17 mouse cellular contexts compared by ENCODE assay signal in genomic region chr10:87652139-87652740, GRCm38 (mm10).
A peak's percentile ranks its signal among the peaks of the same experiment; 100 is the strongest.
DNase-seq lines count a peak whose midpoint lies in the region; ATAC-seq lines count a peak whose summit lies in the region.
"Had no signal": no experiment of that assay in that cellular context is flagged by ENCODE, and none has a peak within 500 bp of the region (broad histone marks: within the 10 kb centered on the region; RNA-seq: fewer than 3 reads in every experiment).

No protein-coding gene starts in this region.

- no peak overlapping the region for H3K4me2 ChIP-seq in hindbrain, embryonic 16.5 days (ENCODE audit: low read length)
- H3K4me2 ChIP-seq in neural tube, embryonic 14.5 days (ENCODE audit: low read depth, low read length) = no peak overlapping the region
- H3K4me2 ChIP-seq: heart, embryonic 12.5 days; intestine, embryonic 15.5 days; kidney, embryonic 15.5 days; liver, embryonic 15.5 days had no signal

- peak; percentile 87 for ATAC-seq in hindbrain, embryonic 16.5 days
- peak; percentile 51; the same call in 1 of the 2 replicates for ATAC-seq in neural tube, embryonic 14.5 days (ENCODE audit: low read depth)
- ATAC-seq: intestine, embryonic 15.5 days had no signal

- H3K36me3 ChIP-seq in hindbrain, embryonic 16.5 days (ENCODE audit: control insufficient read depth, insufficient read depth, low read length) = no peaks in the 10 kb centered on the region
- H3K36me3 ChIP-seq in hindbrain, embryonic 10.5 days = no peaks in the 10 kb centered on the region
- H3K36me3 ChIP-seq in neural tube, embryonic 14.5 days (ENCODE audit: control insufficient read depth, insufficient read depth, low read length) = no peaks in the 10 kb centered on the region
- H3K36me3 ChIP-seq: heart, embryonic 12.5 days; intestine, embryonic 15.5 days; kidney, embryonic 15.5 days; liver, embryonic 15.5 days had no signal

- H3K4me1 ChIP-seq in hindbrain, embryonic 16.5 days (ENCODE audit: control insufficient read depth, insufficient read depth, low read depth, low read length) = no peaks in the 10 kb centered on the region
- no peaks in the 10 kb centered on the region for H3K4me1 ChIP-seq in hindbrain, embryonic 10.5 days (replicated peaks)
- no peaks in the 10 kb centered on the region for H3K4me1 ChIP-seq in neural tube, embryonic 14.5 days (ENCODE audit: control insufficient read depth, insufficient read depth, low read length)
- H3K4me1 ChIP-seq: heart, embryonic 12.5 days; intestine, embryonic 15.5 days; kidney, embryonic 15.5 days; liver, embryonic 15.5 days had no signal

- peak; percentile 10 to 37 for DNase-seq in cerebellum, postnatal 14 days
- DNase-seq in cerebellum, adult 18-20 months = no peak
- DNase-seq in hindbrain, embryonic 10.5 days (ENCODE audit: low spot score) = no peak
- no peak for DNase-seq in neural tube, embryonic 10.5 days (ENCODE audit: extremely low spot score, low spot score)
- DNase-seq in right cerebral cortex, postnatal 10 days (ENCODE audit: low spot score in 2 of 2) = no peak
- DNase-seq in left cerebral cortex, adult 8-10 months (ENCODE audit: low spot score in 2 of 2) = no peak
- DNase-seq: adrenal gland, adult 2 months; cerebellum, adult 11 months; gastrocnemius, adult 2 months; right cerebral cortex, postnatal 25 days; thymus, postnatal 25 days had no signal

- WGBS in hindbrain, embryonic 16.5 days = 55% methylated on average over 8 of the region's 8 CpGs
- WGBS in hindbrain, embryonic 10.5 days = 86% methylated on average over 8 of the region's 8 CpGs
- 66% methylated on average over 8 of the region's 8 CpGs for WGBS in neural tube, embryonic 14.5 days

- no peaks in the 10 kb centered on the region for H3K9me3 ChIP-seq in hindbrain, embryonic 16.5 days (ENCODE audit: control insufficient read depth, low read length)
- H3K9me3 ChIP-seq in hindbrain, embryonic 10.5 days = no peaks in the 10 kb centered on the region
- no peaks in the 10 kb centered on the region for H3K9me3 ChIP-seq in neural tube, embryonic 14.5 days (ENCODE audit: control insufficient read depth, low read length)
- H3K9me3 ChIP-seq: heart, embryonic 12.5 days; intestine, embryonic 15.5 days; kidney, embryonic 15.5 days; liver, embryonic 15.5 days had no signal

- H3K27ac ChIP-seq in hindbrain, embryonic 16.5 days (ENCODE audit: low read depth, low read length) = no peak overlapping the region
- H3K27ac ChIP-seq in hindbrain, embryonic 10.5 days = no peak overlapping the region
- no peak overlapping the region for H3K27ac ChIP-seq in neural tube, embryonic 14.5 days (ENCODE audit: low read depth, low read length)
- H3K27ac ChIP-seq: gastrocnemius, adult 2 months; intestine, embryonic 15.5 days; kidney, embryonic 15.5 days; liver, embryonic 15.5 days had no signal

- H3K9ac ChIP-seq in hindbrain, embryonic 16.5 days (ENCODE audit: low read depth, low read length) = no peak overlapping the region
- no peak overlapping the region for H3K9ac ChIP-seq in neural tube, embryonic 14.5 days (replicated peaks; ENCODE audit: low read depth, low read length)
- H3K9ac ChIP-seq: heart, embryonic 12.5 days; intestine, embryonic 15.5 days; kidney, embryonic 15.5 days; liver, embryonic 15.5 days had no signal

- H3K27me3 ChIP-seq in hindbrain, embryonic 16.5 days (replicated peaks; ENCODE audit: control insufficient read depth, insufficient read depth, low read length) = no peaks in the 10 kb centered on the region
- no peaks in the 10 kb centered on the region for H3K27me3 ChIP-seq in hindbrain, embryonic 10.5 days (ENCODE audit: insufficient read depth, poor library complexity, severe bottlenecking)
- H3K27me3 ChIP-seq in neural tube, embryonic 14.5 days (ENCODE audit: control insufficient read depth, insufficient read depth, low read length) = no peaks in the 10 kb centered on the region
- H3K27me3 ChIP-seq: heart, embryonic 12.5 days; intestine, embryonic 15.5 days; kidney, embryonic 15.5 days; liver, embryonic 15.5 days had no signal

- no peak overlapping the region for H3K4me3 ChIP-seq in hindbrain, embryonic 16.5 days (ENCODE audit: low read length)
- no peak overlapping the region for H3K4me3 ChIP-seq in hindbrain, embryonic 10.5 days
- no peak overlapping the region for H3K4me3 ChIP-seq in neural tube, embryonic 14.5 days (ENCODE audit: low read depth, low read length)
- H3K4me3 ChIP-seq: gastrocnemius, adult 2 months; heart, embryonic 12.5 days; intestine, embryonic 15.5 days; kidney, embryonic 15.5 days; liver, embryonic 15.5 days had no signal

Comparison
In these comparisons a context has a peak if more than half of its experiments do, and no peak if none do; other contexts are left out.
1. DNase-seq: peak in cerebellum, postnatal 14 days (2 of 2); none in cerebellum, adult 18-20 months (0 of 2), hindbrain, embryonic 10.5 days (single experiment), neural tube, embryonic 10.5 days (single experiment), right cerebral cortex, postnatal 10 days (0 of 2) and left cerebral cortex, adult 8-10 months (0 of 2).